Mouse (Mus musculus) kidney, adult 2 months (tissue): ENCODE results near the gene Pde2a.

ENCODE experiments used
- CTCF ChIP-seq: fragments of 200-500 bp; conservative IDR thresholded peaks from 2 replicates; pipeline ENCODE4 v1.5.1; 2011; ENCODE audit warnings: low read depth, mild to moderate bottlenecking, control low read depth, low read length, moderate library complexity, mixed read lengths; ENCODE audit not compliant: insufficient read depth, insufficient read length
- POLR2A ChIP-seq: fragments of 200-500 bp; IDR thresholded peaks from one replicate; pipeline ENCODE4 v1.6.1; 2011; ENCODE audit warnings: low read depth, low read length, control low read depth

- no peak for TF ChIP-seq CTCF
- TF ChIP-seq POLR2A: no peak
Measured at GRCm38 (mm10) chr7:101422069-101422468, 578 bp downstream of the Pde2a start.
